Comparison of ENCODE assay signal across 10 mouse cellular contexts in genomic region chr16:13330221-13330659, GRCm38 (mm10).
DNase-seq lines count a peak whose midpoint lies in the region.
"Had no signal": no experiment of that assay in that cellular context is flagged by ENCODE, and none has a peak within 500 bp of the region (broad histone marks: within the 10 kb centered on the region; RNA-seq: fewer than 3 reads in every experiment).

No protein-coding gene starts in this region.

- intact Hi-C loops in heart, postnatal 10 days (cut with DNase I): loop anchor here (2.0 kb wide), 1 partner anchor 73 kb away; the partner anchor contains the start of gene Mrtfb

- peak; percentile 45 for DNase-seq in kidney, postnatal 10 days
- DNase-seq in kidney, adult 18-20 months: no peak
- DNase-seq in cerebellum, adult 8-10 months: peak; percentile 22
- DNase-seq in heart, postnatal 10 days: peak; percentile 50
- peak; percentile 74 for DNase-seq in lung, postnatal 36 days
- no peak for DNase-seq in frontal cortex, postnatal 25 days (ENCODE audit: low spot score in 2 of 2)
- DNase-seq in ovary, postnatal 10 days (ENCODE audit: low spot score): no peak
- DNase-seq in left cerebral cortex, adult 11 months (ENCODE audit: low spot score): no peak
- DNase-seq: midbrain, embryonic 14.5 days; thymus, postnatal 14 days had no signal

Comparison
In these comparisons a context has a peak if more than half of its experiments do, and no peak if none do; other contexts are left out.
1. DNase-seq: peak in kidney, postnatal 10 days (single experiment), cerebellum, adult 8-10 months (single experiment), heart, postnatal 10 days (2 of 2) and lung, postnatal 36 days (single experiment); none in kidney, adult 18-20 months (single experiment), frontal cortex, postnatal 25 days (0 of 2), ovary, postnatal 10 days (single experiment) and left cerebral cortex, adult 11 months (single experiment).